In the genomic region with DNA sequence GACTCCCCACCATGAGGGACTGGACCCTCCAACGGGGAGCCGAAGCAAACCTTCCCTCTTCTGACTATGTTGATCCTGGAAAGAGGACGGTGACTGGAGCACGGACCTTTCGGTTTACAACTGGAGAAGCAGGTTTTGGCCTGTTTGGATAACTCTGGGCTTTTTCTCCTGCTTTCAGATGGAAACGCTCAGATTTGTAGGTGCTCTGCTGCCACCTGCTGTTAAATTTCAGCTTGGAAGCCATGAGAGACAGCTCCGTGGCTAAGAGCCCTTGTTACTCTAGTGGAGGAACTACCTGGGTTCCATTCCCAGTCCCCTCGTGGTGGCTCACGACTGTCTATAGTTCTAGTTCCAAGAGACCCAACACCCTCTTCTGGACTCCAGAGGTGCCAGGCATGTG, we compare ENCODE assay signal across 8 mouse cellular contexts. TPM values are rescaled to one million over a fixed set of nuclear protein-coding genes. Genes with fewer than 3 reads are reported as not detected.
DNase-seq lines count a peak whose midpoint lies in the region; ATAC-seq and TF ChIP-seq lines count a peak whose summit lies in the region.

No protein-coding gene starts in this region.

- no peak for TF ChIP-seq EP300 in heart, postnatal 0 days (IDR thresholded peaks at IDR 0.05; ENCODE audit: low read depth)

- 18% methylated on average over 9 of the region's 9 CpGs for WGBS in heart, postnatal 0 days

- H3K4me3 ChIP-seq in heart, postnatal 0 days (ENCODE audit: low read depth, low read length) = no peak overlapping the region

- peak; percentile 89 for DNase-seq in ZHBTc4 (ENCODE audit: low read depth, low spot score)
- DNase-seq in cerebellum, postnatal 4 days (ENCODE audit: low spot score in 2 of 2) = peak; percentile 60 to 79
- peak; percentile 61 for DNase-seq in heart, postnatal 0 days (ENCODE audit: low spot score)
- peak; percentile 82 to 86 for DNase-seq in kidney, postnatal 4 days
- peak; percentile 63 to 69 for DNase-seq in lung, adult 18-20 months
- peak; percentile 81 for DNase-seq in right cerebral cortex, adult 18-20 months
- DNase-seq in urinary bladder, postnatal 36 days (ENCODE audit: low spot score in 2 of 2) = peak; percentile 73 to 77

- no peaks in the 10 kb centered on the region for H3K4me1 ChIP-seq in heart, postnatal 0 days (ENCODE audit: control insufficient read depth, insufficient read depth)

- no peak overlapping the region for H3K9ac ChIP-seq in heart, postnatal 0 days (replicated peaks; ENCODE audit: low read depth, low read length)

- H3K9me3 ChIP-seq in heart, postnatal 0 days (replicated peaks; ENCODE audit: control insufficient read depth, low read length) = no peaks in the 10 kb centered on the region

- peak; percentile 73 for TF ChIP-seq CTCF in heart, postnatal 0 days (IDR thresholded peaks at IDR 0.05; ENCODE audit: low read depth)

- H3K27me3 ChIP-seq in heart, postnatal 0 days (ENCODE audit: control insufficient read depth, insufficient read depth, low read length) = no peaks in the 10 kb centered on the region

- H3K27ac ChIP-seq in heart, postnatal 0 days (ENCODE audit: low read depth) = no peak overlapping the region

- no peak overlapping the region for H3K4me2 ChIP-seq in heart, postnatal 0 days (ENCODE audit: low read depth, low read length)

- H3K36me3 ChIP-seq in heart, postnatal 0 days (replicated peaks; ENCODE audit: control insufficient read depth, insufficient read depth, low read length) = no peaks in the 10 kb centered on the region

- peak; percentile 73 for ATAC-seq in CD4-positive, CD25-positive, alpha-beta regulatory T cell, adult 4 months
- ATAC-seq in heart, postnatal 0 days (ENCODE audit: insufficient read depth, low read depth) = no peak

RNA-seq across cellular contexts. Expression of a gene that starts 45.6 kb away (rescaled TPM):
- polyA plus RNA-seq in CD4-positive, CD25-positive, alpha-beta regulatory T cell, adult 4 months (2017; shearing (Covaris generic)) = not detected
- total RNA-seq in heart, postnatal 0 days (2014; rRNA removed; ENCODE audit: low replicate concordance) = 5.5 TPM in 1 of 2 replicates, not detected in the other
- not detected in 2 replicates for polyA plus RNA-seq in heart, postnatal 0 days (2015; fragmentation: Nextera tagmentation; extraction: Ambion mirVana)
